Mouse (Mus musculus) cerebellum, adult 2 months (tissue): Measurements from ENCODE around the gene Gm7954. TPM values are rescaled to one million over a fixed set of nuclear protein-coding genes. Genes with fewer than 3 reads are reported as not detected.
"Not testable (repeated sequence)": the region's sequence is repeated elsewhere in the genome, so short reads cannot be mapped to it uniquely, and the experiment has no call there.

Experiments
- DNase-seq, 2 experiments: peaks; one replicate each; pipeline ENCODE4 v3.0.0; 2021
- H3K27ac ChIP-seq: fragments of 200-500 bp; 2 replicates; pipeline ENCODE4 v1.5.1; 2012; ENCODE audit warnings: low read length, control low read depth, inconsistent platforms; ENCODE audit not compliant: insufficient read depth
- H3K27me3 ChIP-seq: fragments of 200-500 bp; 2 replicates; pipeline ENCODE4 v1.6.1; 2012; ENCODE audit warnings: inconsistent platforms, mild to moderate bottlenecking, low read length, moderate library complexity; ENCODE audit not compliant: control insufficient read depth, insufficient read depth
- H3K4me1 ChIP-seq: fragments of 200-500 bp; 2 replicates; pipeline ENCODE4 v1.6.1; 2011; ENCODE audit warnings: low read length; ENCODE audit not compliant: control insufficient read depth, insufficient read depth
- H3K4me3 ChIP-seq: fragments of 200-500 bp; replicated peaks from 2 replicates; pipeline ENCODE3; 2011; ENCODE audit warnings: mild to moderate bottlenecking, low read depth, low read length, control low read depth; ENCODE audit not compliant: insufficient read depth
- WGBS: fragments of 180-500 bp; shearing (Covaris S2); methylation state at CpG from one replicate; pipeline ENCODE4 v1.1.7; 2018; 5-methylcytosine and 5-hydroxymethylcytosine counted together
- polyA plus RNA-seq: library from polyadenylated mRNA; depleted of rRNA; stranded (reverse); fragments of >200 nt; gene quantifications from 2 replicates; pipeline ENCODE4 v1.2.3, GENCODE M21; 2012; rRNA removed

Gm7954 gene
- not detected in 2 replicates for polyA plus RNA-seq

DNA sequence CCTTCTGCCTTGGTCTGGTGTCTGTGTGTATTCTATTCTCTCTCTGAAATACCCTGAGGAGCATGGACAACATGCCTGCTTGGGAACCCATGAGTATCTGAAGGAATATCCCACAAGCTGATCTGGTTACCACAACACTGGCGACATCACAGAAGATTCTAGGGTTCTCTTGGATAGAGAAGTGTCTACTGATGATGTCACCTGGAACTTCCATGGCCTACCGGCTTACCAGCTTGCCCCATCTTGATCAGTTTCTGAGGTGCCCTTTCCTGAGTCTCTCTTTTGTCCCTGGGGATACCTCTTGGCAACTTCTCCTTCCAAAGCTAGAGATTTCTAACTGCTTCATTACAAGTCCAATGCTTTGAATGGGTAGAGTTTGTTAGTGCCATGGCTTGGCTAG is at the start of gene Gm7954:
TSS of gene Gm7954 (minus strand) at position 101 of the 400 bp plus-strand sequence.
- H3K27ac ChIP-seq, H3K4me3 ChIP-seq, H3K27me3 ChIP-seq, H3K4me1 ChIP-seq, DNase-seq: not testable (repeated sequence)
- WGBS = no CpG with 5 or more reads among the region's 2 CpGs

DNA sequence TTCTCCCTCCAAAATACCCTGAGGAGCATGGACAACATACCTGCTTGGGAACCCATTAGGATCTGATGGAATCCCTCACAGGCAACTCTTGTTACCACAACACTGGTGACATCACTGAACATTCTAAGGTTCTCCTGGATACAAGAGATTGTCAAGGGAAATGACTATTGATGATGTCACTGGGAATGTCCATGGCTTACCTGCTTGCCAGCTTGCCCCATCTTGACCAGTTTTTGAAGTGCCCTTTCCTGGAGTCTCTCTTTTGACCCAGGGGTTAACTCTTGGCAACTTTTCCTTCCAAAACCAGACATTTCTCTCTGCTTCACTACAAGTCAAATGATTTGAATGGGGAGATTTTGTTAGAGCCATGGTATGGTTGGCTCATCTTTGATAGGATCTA is 36.1 kb upstream of the Gm7954 start, which contains the start of gene Gm3486:
TSS of gene Gm3486 (minus strand) at position 101 of the 400 bp plus-strand sequence.
- not testable (repeated sequence) for H3K4me1 ChIP-seq, H3K27me3 ChIP-seq, DNase-seq, H3K27ac ChIP-seq, H3K4me3 ChIP-seq

DNA sequence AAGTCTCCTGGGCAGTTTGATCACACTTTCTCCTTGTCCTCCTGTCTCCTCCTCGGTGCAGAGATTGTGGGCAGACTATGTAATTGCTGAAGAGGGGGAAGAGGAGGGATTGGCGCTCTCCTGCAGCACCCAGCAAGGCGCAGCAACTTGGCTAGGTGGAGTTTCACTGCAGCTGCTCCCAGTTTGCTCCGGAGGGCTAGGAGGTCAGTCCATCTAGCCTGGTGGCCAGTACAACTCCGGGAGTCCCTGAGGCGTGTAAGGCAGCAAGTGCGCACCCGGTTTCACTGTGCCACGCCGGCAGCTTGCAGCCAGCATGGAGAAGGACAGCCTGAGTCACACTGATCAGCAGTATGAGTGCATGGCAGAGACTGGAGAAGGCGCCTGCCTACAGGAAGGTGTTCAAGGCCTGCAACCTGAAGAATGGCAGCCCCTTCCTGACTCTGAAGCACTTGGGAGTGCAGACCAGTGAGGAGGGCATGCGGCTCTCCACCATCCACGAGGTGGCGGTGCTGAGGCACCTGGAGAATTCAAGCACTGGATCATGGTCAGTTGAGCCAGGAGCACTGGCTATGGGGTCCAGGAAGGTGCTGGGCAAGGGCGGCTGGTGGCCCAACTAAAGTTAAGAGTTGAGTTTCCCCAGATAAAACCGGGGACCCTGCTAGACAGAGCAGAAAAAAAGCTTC is 27.8 kb downstream of the Gm7954 start:
- H3K4me3 ChIP-seq, H3K27me3 ChIP-seq, H3K4me1 ChIP-seq, H3K27ac ChIP-seq: not testable (repeated sequence)
- WGBS = 8% methylated on average over 15 of the region's 16 CpGs
- DNase-seq = peak in 1 of 2 experiments; percentile 5

DNA sequence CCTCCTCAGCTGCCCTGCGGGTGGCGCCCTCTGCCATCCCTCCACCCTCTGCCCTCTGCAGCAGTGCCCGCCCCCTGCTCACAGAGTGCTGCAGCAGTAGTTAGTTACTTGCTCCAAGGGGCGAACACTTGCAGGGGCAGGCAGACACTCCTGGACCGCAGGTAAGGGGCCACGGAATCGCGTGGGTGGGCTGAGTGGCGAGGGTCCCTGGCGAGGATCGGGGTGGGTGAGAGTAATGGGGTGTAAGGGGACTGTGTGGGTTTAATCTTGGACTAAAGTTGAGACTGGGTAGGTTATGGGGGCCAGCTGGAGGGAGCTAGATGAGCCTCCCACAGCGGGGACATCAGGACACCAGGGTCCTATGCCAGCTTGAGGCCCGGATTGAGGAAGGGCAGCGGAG is 28.6 kb downstream of the Gm7954 start:
- 12% methylated on average over 14 of the region's 14 CpGs for WGBS
- H3K4me1 ChIP-seq, H3K4me3 ChIP-seq, H3K27ac ChIP-seq, H3K27me3 ChIP-seq: not testable (repeated sequence)
- peak in 1 of 2 experiments; percentile 4 for DNase-seq

DNA sequence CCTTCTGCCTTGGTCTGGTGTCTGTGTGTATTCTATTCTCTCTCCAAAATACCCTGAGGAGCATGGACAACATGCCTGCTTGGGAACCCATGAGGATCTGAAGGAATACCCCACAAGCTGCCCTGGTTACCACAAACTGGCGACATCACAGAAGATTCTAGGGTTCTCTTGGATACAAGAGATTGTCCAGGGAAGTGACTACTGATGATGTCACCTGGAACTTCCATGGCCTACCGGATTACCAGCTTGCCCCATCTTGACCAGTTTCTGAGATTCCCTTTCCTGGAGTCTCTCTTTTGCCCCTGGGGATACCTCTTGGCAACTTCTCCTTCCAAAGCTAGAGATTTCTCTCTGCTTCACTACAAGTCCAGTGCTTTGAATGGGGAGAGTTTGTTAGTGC is 45.1 kb downstream of the Gm7954 start, which contains the start of gene Gm6482:
TSS of gene Gm6482 (minus strand) at position 101 of the 400 bp plus-strand sequence.
- H3K4me1 ChIP-seq, H3K4me3 ChIP-seq, DNase-seq, H3K27me3 ChIP-seq, H3K27ac ChIP-seq: not testable (repeated sequence)
- WGBS = 71% methylated on average over 1 of the region's 2 CpGs

Other genes starting within 250 kb of the Gm7954 start
- not detected in 2 replicates for gene Gm2832, start 174.7 kb downstream of the Gm7954 start, polyA plus RNA-seq
- gene Gm5798, start 104.9 kb downstream of the Gm7954 start, polyA plus RNA-seq = not detected in 2 replicates
- 0.19 and 0.20 TPM in 2 replicates for gene Gm7945, start 67.1 kb downstream of the Gm7954 start, polyA plus RNA-seq
- gene Gm6482, start 45.2 kb downstream of the Gm7954 start, polyA plus RNA-seq = not detected in 2 replicates
- not detected in 2 replicates for gene Gm3486, start 36.0 kb upstream of the Gm7954 start, polyA plus RNA-seq
- not detected in 2 replicates for gene Gm7970, start 102.1 kb upstream of the Gm7954 start, polyA plus RNA-seq
- not detected in 2 replicates for gene 1700049E17Rik2, start 119.7 kb upstream of the Gm7954 start, polyA plus RNA-seq
- gene Gm3072, start 171.1 kb upstream of the Gm7954 start, polyA plus RNA-seq = not detected in 2 replicates
- gene Gm3676, start 193.0 kb upstream of the Gm7954 start, polyA plus RNA-seq = not detected in 2 replicates
- gene Gm8068, start 248.4 kb upstream of the Gm7954 start, polyA plus RNA-seq = not detected in 2 replicates